Mouse (Mus musculus) cerebellum, adult 2 months (tissue): ENCODE results near the gene Mob3c.

Experiments
- CTCF ChIP-seq: fragments of 200-500 bp; IDR thresholded peaks from 2 replicates; pipeline ENCODE4 v1.5.1; 2011; ENCODE audit warnings: low read depth, mild to moderate bottlenecking, control low read depth, low read length, moderate library complexity, borderline replicate concordance; ENCODE audit not compliant: insufficient read depth
- POLR2A ChIP-seq: fragments of 200-500 bp; IDR thresholded peaks from 2 replicates; pipeline ENCODE4 v1.6.1; 2011; ENCODE audit warnings: low read length, control low read depth, borderline replicate concordance; ENCODE audit not compliant: insufficient read depth

DNA sequence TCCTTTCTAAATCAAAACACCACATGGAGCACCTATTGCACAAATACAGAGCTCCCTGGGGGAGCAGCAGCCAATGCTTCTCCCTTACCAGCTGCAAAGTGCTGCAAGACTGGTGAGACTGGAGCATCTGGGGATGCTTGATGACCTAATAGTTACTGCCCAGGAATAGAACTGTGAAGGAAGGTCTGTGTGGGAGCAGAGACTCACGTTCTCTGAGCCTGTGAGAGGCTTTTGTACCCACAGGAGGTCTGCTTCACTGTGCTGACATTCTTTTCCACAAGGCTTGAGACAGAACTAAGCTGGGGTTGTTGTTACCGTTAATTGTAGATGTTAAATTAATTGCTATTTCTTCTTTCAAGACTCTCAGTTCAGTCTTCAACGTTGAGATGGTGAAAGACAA, 37.0 kb upstream of the Mob3c start:
- TF ChIP-seq CTCF: no peak
- no peak for TF ChIP-seq POLR2A
